Mouse (Mus musculus) cerebellum, postnatal 10 days (tissue): ENCODE data around the gene Tnrc6b.
"Not testable (repeated sequence)": the region's sequence is repeated elsewhere in the genome, so short reads cannot be mapped to it uniquely, and the experiment has no call there.

Experiments
- DNase-seq, 2 experiments: peaks; one replicate each; pipeline ENCODE4 v3.0.0; 2021; ENCODE audit warnings: mixed read lengths in 2 of 2

Gene Tnrc6b

GRCm38 (mm10) chr15:80928811-80929355, 217.8 kb downstream of the Tnrc6b start:
- DNase-seq: no peak

- no peak for DNase-seq
Observed at GRCm38 (mm10) chr15:80930048-80930571, 219.0 kb downstream of the Tnrc6b start.

- not testable (repeated sequence) for DNase-seq
Observed at GRCm38 (mm10) chr15:80930676-80931320, 219.7 kb downstream of the Tnrc6b start.

GRCm38 (mm10) chr15:80931345-80931960, 220.3 kb downstream of the Tnrc6b start:
- DNase-seq: no peak

GRCm38 (mm10) chr15:80934841-80935240, 223.7 kb downstream of the Tnrc6b start:
- DNase-seq: no peak

GRCm38 (mm10) chr15:80936686-80937085, 225.6 kb downstream of the Tnrc6b start:
- no peak for DNase-seq

GRCm38 (mm10) chr15:80938615-80939014, 227.5 kb downstream of the Tnrc6b start:
- no peak for DNase-seq

GRCm38 (mm10) chr15:80939401-80939800, 228.3 kb downstream of the Tnrc6b start:
- no peak for DNase-seq

GRCm38 (mm10) chr15:80941468-80942040, 230.4 kb downstream of the Tnrc6b start:
- no peak for DNase-seq

GRCm38 (mm10) chr15:80945851-80946250, 234.7 kb downstream of the Tnrc6b start:
- peak in 1 of 2 experiments; percentile 37 for DNase-seq

- DNase-seq: peak; percentile 93 to 95
Observed at GRCm38 (mm10) chr15:80948145-80949135, 237.3 kb downstream of the Tnrc6b start, which contains the start of gene Adsl. Gene Adsl, plus strand, starts transcription at chr15:80948490.

GRCm38 (mm10) chr15:80949431-80949830, 238.3 kb downstream of the Tnrc6b start:
- DNase-seq: no peak

- DNase-seq: no peak
Observed at GRCm38 (mm10) chr15:80950055-80950454, 238.9 kb downstream of the Tnrc6b start.

- DNase-seq: no peak
Observed at GRCm38 (mm10) chr15:80953971-80954370, 242.9 kb downstream of the Tnrc6b start.

- no peak for DNase-seq
Observed at GRCm38 (mm10) chr15:80954861-80955260, 243.7 kb downstream of the Tnrc6b start.

GRCm38 (mm10) chr15:80955836-80956438, 244.8 kb downstream of the Tnrc6b start:
- DNase-seq: no peak

GRCm38 (mm10) chr15:80969371-80969770, 258.3 kb downstream of the Tnrc6b start:
- DNase-seq: no peak

GRCm38 (mm10) chr15:80974311-80974710, 263.2 kb downstream of the Tnrc6b start:
- no peak for DNase-seq

- DNase-seq: no peak
Observed at GRCm38 (mm10) chr15:80975666-80976065, 264.6 kb downstream of the Tnrc6b start.

- peak; percentile 92 to 95 for DNase-seq
Observed at GRCm38 (mm10) chr15:80977620-80978334, 266.7 kb downstream of the Tnrc6b start, which contains the start of gene Sgsm3. Gene Sgsm3, plus strand, starts transcription at chr15:80977765.

- no peak for DNase-seq
Observed at GRCm38 (mm10) chr15:80979611-80980010, 268.5 kb downstream of the Tnrc6b start.
